Mouse (Mus musculus) layer of hippocampus, adult 2 months (tissue): Measurements from ENCODE around the gene Snx17. TPM values are rescaled to one million over a fixed set of nuclear protein-coding genes. Genes with fewer than 3 reads are reported as not detected.
"Not testable (repeated sequence)": the region's sequence is repeated elsewhere in the genome, so short reads cannot be mapped to it uniquely, and the experiment has no call there.

Source experiments
- DNase-seq, 2 experiments: peaks; one replicate each; pipeline ENCODE4 v3.0.0; 2022; ENCODE audit warnings: low spot score in 2 of 2
- H3K27ac ChIP-seq: fragments of 200-600 bp; 2 replicates; pipeline ENCODE4 v1.8.1; 2022
- H3K4me3 ChIP-seq: fragments of 200-600 bp; 2 replicates; pipeline ENCODE4 v1.8.1; 2022; ENCODE audit warnings: mild to moderate bottlenecking
- CTCF ChIP-seq: fragments of 200-600 bp; conservative IDR thresholded peaks from 2 replicates; pipeline ENCODE4 v1.8.1; 2022; ENCODE audit warnings: antibody characterized with exemption, mild to moderate bottlenecking, moderate library complexity
- total RNA-seq, 2 experiments: library from RNA; stranded (reverse); gene quantifications; 2 replicates each; pipeline ENCODE4 v1.2.3; 2021

Snx17 gene
- total RNA-seq, 2 experiments from 2014 or later, result 80.9 to 81.5 TPM

DNA sequence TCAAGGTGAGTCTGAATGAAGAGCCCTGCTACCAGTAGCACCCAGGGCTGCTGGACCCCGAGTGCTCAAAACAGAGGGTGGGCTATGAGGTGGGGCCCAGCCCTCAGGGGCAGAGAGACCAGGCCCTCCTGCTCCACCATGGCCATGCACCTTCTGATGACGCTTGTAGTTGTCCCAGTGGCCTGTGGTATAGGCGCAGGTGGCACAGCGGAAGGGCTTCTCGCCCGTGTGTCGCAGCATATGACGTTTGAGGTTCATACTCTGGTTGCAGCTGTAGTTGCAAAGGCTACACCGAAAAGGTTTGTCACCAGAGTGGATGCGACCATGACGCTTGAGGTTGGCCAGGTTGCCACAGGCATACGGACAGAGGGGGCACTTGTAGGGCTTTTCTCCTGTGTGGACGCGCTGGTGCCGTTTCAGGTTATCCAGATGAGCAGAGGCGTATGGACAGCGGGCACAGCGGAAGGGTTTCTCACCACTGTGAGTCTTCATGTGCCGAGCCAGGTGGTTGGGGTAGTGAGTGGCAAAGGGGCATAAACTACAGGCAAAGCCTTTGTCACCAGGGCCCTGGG lies 6.4 kb downstream of the Snx17 start:
- Histone ChIP-seq H3K27ac (peak overlapping the region; percentile 46; the same call in 1 of the 2 replicates), H3K4me3 (no peak overlapping the region)
- no peak for DNase-seq
- no peak for TF ChIP-seq CTCF

DNA sequence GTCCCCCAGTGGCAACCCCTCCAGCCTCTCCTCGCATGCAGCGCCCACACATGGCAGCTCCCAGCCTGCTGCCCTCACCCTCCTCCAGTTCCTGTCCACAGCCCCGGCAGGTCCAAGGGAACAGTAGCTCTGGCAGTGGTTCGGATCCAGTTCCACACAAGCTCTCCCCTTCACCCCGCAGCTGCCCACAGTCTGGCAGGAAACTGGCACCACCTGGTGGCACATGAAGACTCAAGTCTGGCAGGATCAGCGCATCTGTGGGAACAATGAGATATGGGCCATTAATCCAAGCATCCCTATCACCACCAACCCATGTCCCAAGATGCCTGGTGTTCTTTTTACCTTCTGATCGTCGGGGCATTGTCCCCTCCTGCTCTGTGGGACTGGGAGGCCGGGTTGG lies 6.9 kb downstream of the Snx17 start:
- Histone ChIP-seq H3K4me3 (no peak overlapping the region; the same call in 1 of the 2 replicates), H3K27ac (peak overlapping the region; percentile 46; the same call in 1 of the 2 replicates)
- TF ChIP-seq CTCF, result peak; percentile 37
- no peak for DNase-seq

DNA sequence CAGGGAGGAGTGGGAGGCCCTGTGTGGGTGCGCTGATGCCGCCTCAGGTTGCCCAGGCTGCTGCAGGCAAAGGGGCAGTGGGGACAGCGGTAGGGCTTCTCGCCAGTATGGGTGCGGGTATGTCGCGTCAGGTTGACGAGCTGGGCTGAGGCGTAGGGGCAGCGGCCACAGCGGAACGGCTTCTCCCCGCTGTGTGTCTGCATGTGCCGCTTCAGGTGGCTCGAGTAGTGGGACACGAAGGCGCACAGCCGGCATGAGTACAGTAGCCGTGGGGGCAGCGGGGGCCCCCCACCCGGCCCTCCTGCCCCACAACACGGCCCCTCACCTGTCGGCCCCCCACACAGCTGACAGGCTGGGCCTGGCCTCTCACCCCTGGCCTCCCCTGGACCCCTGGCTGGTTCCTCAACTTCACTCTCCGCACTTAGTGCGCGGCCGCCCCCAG lies 7.3 kb downstream of the Snx17 start:
- H3K4me3 ChIP-seq, result no peak overlapping the region; the same call in 1 of the 2 replicates
- H3K27ac ChIP-seq, result peak overlapping the region; percentile 92; the same call in 1 of the 2 replicates
- peak in 1 of 2 experiments; percentile 37 for DNase-seq
- no peak for TF ChIP-seq CTCF

DNA sequence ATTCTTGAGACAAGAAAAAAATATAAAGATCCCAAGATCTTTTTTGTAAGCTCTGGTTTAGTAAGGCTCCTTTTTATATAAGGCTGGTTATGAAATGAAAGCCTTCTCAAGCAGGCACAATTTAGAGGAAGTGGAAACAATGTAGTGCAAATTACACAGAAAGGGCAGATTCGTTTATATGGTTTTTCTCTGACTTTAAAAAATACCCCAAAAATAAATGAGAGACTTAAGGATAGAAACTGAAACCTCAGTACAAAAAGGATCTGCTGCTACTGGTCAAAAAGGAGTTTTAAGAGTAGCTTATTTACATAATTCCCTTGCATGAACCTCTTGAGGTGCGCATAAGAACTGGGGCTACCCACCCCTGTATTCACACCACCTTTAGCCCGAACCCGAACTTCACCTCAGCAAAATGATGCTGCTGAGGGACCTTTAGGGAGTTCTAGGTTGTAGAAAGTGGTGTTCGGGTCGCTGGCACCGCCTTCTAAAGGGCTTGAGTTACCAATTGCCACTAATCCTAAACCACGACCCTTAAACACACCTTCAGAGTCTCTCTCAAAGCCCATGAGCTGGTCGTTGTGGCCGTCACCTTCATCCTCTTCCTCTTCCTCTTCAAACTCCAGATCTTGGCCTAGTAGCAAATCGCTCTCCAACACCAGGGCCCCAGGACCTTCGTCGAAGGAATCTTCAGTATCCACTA lies 8.2 kb downstream of the Snx17 start:
- Histone ChIP-seq H3K4me3 (peak overlapping the region; percentile 87), H3K27ac (peak overlapping the region; percentile 92)
- no peak for DNase-seq
- no peak for TF ChIP-seq CTCF

DNA sequence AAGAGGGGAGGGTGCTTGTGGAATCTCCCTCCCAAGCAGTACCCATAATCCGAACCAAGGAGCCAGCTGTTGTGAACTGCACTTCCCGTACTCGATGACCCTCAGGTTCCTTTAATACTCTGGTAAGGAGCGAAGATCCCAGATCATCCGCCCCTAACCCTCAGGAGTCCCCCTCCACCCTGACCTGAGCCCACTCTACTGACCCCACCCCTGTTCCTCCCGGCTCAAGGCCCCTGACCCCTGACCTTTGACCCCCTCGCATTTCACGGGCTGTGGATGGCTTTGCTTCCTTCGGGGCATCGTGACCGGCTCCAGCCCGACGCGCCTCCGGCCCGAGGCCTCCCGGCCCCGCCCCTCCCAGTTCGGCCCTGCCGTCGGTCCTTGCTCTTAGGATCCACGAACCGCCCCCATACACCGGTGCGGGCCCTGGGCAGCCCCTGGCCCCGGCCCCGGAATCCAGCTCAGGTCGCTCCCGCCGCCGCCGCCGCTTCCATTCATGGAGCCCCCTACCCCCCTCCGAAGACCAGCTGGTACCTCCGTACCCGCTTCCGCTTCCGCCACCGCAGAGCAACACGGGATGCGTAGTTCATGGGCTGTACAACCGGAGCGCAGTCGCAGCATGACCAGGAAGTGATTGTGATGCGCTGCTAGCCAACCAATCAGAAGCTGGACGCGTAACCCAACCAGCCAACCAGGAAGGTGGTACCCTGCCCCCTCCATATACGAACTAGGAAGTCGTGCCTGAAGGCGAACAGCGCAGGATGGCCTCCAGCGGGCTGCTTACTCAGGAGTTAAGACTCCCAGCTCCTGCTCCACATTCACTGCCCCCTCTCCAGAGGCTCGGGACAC lies 8.9 kb downstream of the Snx17 start, which contains the start of gene Zfp513:
Gene Zfp513, minus strand, starts transcription at position 562 of the 849 bp plus-strand sequence.
- 0 out of 2 replicates have a peak, but pooled peaks have one; percentile 16 for TF ChIP-seq CTCF
- H3K27ac ChIP-seq, result peak within 1 kb of the TSS; percentile 92
- H3K4me3 ChIP-seq, result peak within 1 kb of the TSS; percentile 87
- DNase-seq, result peak; percentile 92 to 99

DNA sequence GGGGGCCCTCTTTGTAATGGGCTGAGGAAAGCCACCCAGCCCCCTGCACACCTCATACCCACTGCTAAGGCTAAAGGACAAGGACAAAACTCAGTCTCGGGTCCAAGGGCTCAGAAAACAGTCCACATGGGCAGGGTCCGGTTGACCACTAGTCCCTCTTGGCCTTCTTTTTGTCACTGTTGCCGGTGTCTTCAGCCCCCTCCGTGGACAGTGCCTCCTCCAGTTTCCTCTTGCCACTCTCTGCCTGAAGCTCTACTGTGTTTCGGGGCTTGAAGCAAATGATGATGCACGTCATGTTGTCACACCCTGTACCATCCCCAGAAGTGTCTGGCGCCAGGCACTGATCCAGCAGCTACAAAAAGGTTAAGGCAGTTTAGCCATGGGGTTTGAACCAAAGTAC lies 9.9 kb downstream of the Snx17 start:
- Histone ChIP-seq H3K4me3 (peak overlapping the region; percentile 87), H3K27ac (peak overlapping the region; percentile 92; the same call in 1 of the 2 replicates)
- no peak for DNase-seq
- no peak for TF ChIP-seq CTCF

DNA sequence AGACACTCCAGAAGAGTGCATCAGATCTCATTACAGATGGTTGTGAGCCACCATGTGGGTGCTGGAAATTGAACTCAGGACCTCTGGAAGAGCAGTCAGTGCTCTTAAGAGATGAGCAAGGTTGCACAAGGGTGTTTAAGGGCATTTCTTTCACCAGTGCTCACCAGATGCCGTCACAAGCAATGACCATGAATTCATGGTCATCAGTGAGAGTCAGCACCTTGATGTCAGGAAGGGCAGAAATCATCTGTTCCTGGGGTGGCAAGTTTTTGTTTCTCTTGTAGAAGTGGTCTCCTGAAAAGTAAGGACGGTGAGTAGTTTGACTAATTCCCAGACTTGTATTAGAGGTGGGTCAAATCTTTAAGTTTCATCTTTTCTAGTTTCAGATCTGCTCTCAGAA lies 10.8 kb downstream of the Snx17 start:
- Histone ChIP-seq H3K27ac (no peak overlapping the region), H3K4me3 (no peak overlapping the region)
- no peak for DNase-seq
- no peak for TF ChIP-seq CTCF

DNA sequence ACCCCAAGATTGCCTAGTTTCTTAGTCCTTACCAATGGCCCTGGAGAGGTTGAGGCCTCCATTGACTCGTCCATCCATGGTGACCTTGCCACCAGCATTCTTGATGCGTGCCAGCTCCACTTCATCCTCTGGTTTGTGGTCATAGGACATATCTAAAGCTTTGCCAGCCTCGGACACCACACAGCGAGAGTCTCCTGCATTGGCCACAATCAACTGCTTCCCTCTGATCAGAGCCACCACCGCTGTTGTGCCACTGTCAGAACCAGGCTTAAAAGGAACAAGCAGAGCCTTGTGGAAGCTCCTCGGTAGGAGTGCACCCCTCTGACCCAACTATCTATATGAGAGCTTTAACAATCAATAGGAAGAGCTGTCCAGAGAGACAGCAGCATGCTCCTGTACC lies 11.4 kb downstream of the Snx17 start:
- H3K27ac ChIP-seq, result no peak overlapping the region
- H3K4me3 ChIP-seq, result no peak overlapping the region
- no peak for DNase-seq
- no peak for TF ChIP-seq CTCF

DNA sequence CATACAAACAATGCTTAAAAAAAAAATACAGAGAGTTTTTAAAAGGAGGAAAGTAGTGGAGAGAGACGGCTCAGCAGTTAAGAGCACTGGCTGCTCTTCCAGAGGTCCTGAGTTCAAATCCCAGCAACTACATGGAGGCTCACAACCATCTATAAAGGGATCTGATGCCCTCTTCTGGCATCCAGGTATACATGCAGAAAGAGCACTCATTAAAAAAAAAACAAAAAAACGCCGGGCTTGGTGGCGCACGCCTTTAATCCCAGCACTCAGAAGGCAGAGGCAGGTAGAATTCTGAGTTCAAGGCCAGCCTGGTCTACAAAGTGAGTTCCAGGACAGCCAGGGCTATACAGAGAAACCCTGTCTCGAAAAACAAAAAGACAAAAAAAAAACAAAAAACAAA lies 23.5 kb downstream of the Snx17 start:
- DNase-seq, H3K27ac ChIP-seq, H3K4me3 ChIP-seq: not testable (repeated sequence)

DNA sequence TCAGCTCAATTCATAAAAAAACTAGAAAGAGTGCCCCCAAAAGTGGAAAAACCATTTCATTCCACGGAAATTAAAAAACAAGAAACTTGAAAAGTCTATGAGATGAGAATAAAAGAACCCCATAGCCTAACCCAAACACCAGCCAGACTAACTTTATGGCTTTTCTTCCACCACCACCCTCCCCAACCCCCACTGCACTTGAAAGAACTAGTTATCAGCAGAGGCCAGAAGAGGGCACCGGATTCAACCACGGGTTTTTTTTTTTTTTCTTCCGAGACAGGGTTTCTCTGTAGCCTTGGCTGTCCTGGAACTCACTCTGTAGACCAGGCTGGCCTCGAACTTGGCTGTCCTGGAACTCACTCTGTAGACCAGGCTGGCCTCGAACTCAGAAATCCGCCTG lies 25.3 kb downstream of the Snx17 start:
- no peak for DNase-seq
- H3K4me3 ChIP-seq, result no peak overlapping the region
- H3K27ac ChIP-seq, result no peak overlapping the region
- TF ChIP-seq CTCF, result no peak

DNA sequence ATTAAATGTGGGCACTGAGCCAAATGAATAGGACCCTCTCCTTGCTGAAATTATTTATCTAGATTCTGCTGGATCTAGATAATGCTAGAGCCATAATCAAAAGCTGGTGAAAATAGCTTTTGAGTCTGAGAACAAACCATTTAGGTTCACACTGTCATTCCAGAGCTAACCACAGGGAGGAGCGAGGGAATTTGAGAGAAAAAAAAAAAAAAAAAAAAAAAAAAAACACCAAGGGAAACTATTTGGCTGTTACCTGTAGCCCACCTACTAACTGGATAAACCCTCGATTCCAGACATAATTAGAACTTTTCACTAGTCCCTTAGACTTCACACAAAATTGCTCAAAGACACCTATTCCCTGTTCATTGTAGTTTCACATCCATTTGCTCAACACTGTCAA lies 26.0 kb downstream of the Snx17 start:
- H3K27ac ChIP-seq, result peak overlapping the region; percentile 47; the same call in 1 of the 2 replicates
- peak overlapping the region; percentile 98 for H3K4me3 ChIP-seq
- TF ChIP-seq CTCF, result peak; percentile 78
- no peak for DNase-seq

DNA sequence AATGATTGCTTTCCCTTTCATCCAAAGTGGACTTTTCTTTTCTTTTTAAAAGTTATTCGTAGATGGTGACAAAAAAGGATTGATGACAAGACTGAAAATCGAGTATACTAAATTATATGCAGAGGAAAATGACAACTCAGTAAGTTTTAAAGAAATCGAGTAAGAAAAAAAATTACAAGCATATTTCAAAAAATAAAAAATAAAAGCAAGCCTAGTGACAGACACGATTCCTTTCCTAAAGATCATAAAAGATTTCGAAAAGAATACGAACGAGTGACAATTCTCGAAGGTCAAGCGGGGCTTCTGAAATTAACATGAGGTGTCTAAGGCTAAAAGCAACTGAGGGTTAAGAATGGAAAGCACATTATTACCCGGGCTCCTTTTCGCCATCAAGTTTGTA lies 26.4 kb downstream of the Snx17 start:
- Histone ChIP-seq H3K4me3 (peak overlapping the region; percentile 98), H3K27ac (peak overlapping the region; percentile 90)
- DNase-seq, result no peak
- TF ChIP-seq CTCF, result no peak

DNA sequence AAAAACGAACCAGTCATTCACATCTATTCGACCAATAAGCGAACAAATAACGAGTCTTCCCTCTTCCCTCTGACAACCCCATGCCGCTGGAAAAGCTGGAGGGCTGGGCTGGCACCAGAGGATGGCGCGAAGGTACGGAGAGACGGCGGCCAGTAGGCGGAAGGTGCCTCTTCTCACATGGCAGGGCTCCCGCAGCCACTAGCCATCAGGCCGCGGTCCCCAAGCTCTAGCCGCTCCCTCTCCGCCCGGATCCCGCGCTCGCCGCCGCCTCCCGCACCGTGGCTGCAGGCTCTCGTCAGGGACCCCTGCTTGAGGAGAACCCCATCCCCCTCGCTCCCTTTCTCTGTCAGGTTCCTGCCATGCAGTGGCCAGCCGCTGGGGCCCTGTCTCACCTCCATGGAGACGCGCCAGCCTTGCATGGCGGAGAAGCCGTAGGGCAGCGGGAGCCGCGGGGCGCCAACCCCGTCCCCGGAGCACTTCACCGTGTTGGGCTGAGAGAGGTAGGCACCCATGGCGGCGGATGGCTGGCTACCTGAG lies 27.0 kb downstream of the Snx17 start:
- Histone ChIP-seq H3K4me3 (peak overlapping the region; percentile 98), H3K27ac (peak overlapping the region; percentile 90)
- TF ChIP-seq CTCF, result peak; percentile 50
- DNase-seq, result no peak
